Mouse (Mus musculus) myocyte (in vitro differentiated cells): Measurements from ENCODE around the gene Il1rl1.

Source experiments
- E2F4 ChIP-seq: IDR thresholded peaks from one replicate; pipeline ENCODE4 v1.6.1; 2011; ENCODE audit warnings: mild to moderate bottlenecking, control low read depth, moderate library complexity; ENCODE audit not compliant: insufficient read depth
- MAX ChIP-seq: IDR thresholded peaks from one replicate; pipeline ENCODE4 v1.6.1; 2011; ENCODE audit warnings: low read depth, mild to moderate bottlenecking, control low read depth
- POLR2A ChIP-seq: IDR thresholded peaks from one replicate; pipeline ENCODE4 v1.6.1; 2011; ENCODE audit warnings: low read depth, mild to moderate bottlenecking, control low read depth, moderate library complexity; ENCODE audit not compliant: insufficient read length

DNA sequence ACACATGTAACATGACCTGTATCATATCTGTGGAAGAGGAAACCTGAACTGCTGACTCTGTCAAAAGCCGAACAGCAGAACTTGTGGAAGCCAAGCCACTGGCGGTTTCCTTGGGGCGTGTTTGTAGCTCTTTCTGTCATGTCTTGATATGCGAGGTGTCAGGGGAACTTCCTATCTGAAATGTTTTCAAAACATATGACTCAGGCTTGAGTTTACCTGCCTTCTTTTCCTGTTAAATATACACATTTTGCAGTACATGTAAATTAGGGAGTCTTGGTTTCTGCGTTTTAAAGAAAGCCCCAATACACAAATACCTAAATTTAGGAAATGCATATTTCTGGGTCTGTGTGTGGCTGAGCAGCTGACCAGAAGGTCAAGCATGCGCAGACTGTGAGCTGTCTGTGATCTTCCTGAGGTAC, 50.1 kb downstream of the Il1rl1 start:
- TF ChIP-seq POLR2A (no peak), E2F4 (no peak), MAX (no peak)
